Mouse (Mus musculus) C2C12 (cell line): ENCODE data around the gene Clcf1.

Source experiments
- CEBPB ChIP-seq: IDR thresholded peaks from one replicate; pipeline ENCODE4 v1.6.1; 2011; ENCODE audit warnings: low read depth, mild to moderate bottlenecking, control low read depth, moderate library complexity
- CTCF ChIP-seq: IDR thresholded peaks from one replicate; pipeline ENCODE4 v1.5.1; 2011; ENCODE audit not compliant: control insufficient read depth, insufficient read depth, insufficient read length
- FOSL1 ChIP-seq: IDR thresholded peaks from one replicate; pipeline ENCODE4 v1.8.0; 2011; ENCODE audit warnings: mild to moderate bottlenecking, low read length; ENCODE audit not compliant: poor library complexity, insufficient read depth, severe bottlenecking
- MAX ChIP-seq: IDR thresholded peaks from one replicate; pipeline ENCODE4 v1.6.1; 2011; ENCODE audit warnings: mild to moderate bottlenecking, control low read depth
- MYOD1 ChIP-seq: IDR thresholded peaks from one replicate; pipeline ENCODE4 v1.6.1; 2011; ENCODE audit warnings: low read depth; ENCODE audit not compliant: control insufficient read depth, insufficient read length
- MYOG ChIP-seq: IDR thresholded peaks from one replicate; pipeline ENCODE4 v1.6.1; 2011; ENCODE audit not compliant: control insufficient read depth, insufficient read length; ENCODE audit errors: extremely low read depth
- USF1 ChIP-seq: IDR thresholded peaks from one replicate; pipeline ENCODE4 v1.6.1; 2011; ENCODE audit warnings: low read depth, mild to moderate bottlenecking, control low read depth, moderate library complexity

DNA sequence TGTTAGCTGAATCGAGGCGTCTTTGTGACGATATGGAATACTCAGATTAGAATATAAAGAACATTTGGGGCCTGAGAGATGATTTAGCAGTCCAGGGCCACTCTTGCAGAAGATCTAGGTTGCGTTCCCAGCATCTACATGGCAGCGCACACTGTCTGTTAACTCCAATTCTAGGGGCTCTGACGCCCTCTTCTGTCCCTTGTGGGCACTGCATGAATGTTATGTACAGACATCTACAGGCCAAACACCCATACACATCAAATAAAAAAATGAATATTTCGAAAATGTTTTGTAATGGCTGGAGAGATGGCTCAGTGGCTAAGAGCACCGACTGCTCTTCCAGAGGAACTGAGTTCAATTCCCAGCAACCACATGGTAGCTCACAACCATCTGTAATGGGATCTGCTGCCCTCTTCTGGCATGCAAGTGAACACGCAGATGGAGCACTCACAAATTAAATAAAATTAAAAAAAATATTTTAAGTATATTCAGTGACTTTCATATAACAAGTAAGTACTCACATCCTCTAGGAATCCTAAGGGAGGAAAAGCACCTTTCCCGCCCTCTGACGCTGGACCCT lies 41.6 kb downstream of the Clcf1 start:
- TF ChIP-seq CTCF = no peak
- no peak for TF ChIP-seq CEBPB
- TF ChIP-seq MYOG = no peak
- TF ChIP-seq MYOD1 = no peak
- no peak for TF ChIP-seq MAX
- TF ChIP-seq USF1 = no peak
- no peak for TF ChIP-seq FOSL1
